Mouse (Mus musculus) kidney, postnatal 10 days (tissue): ENCODE data around the gene Phc2.

ENCODE experiments used
- DNase-seq: peaks from one replicate; pipeline ENCODE4 v3.0.0; 2021; ENCODE audit warnings: mixed read lengths

Gene Phc2

GRCm38 (mm10) chr4:128745160-128745559 lies 90.7 kb downstream of the Phc2 start:
- DNase-seq: no peak

- DNase-seq: peak; percentile 59
Observed at GRCm38 (mm10) chr4:128747614-128748270, 93.2 kb downstream of the Phc2 start.

GRCm38 (mm10) chr4:128748309-128748708 lies 93.8 kb downstream of the Phc2 start:
- DNase-seq: no peak

GRCm38 (mm10) chr4:128751006-128751405 lies 96.5 kb downstream of the Phc2 start:
- DNase-seq: peak; percentile 53

GRCm38 (mm10) chr4:128752031-128752757 lies 97.7 kb downstream of the Phc2 start:
- no peak for DNase-seq

GRCm38 (mm10) chr4:128753571-128753970 lies 99.1 kb downstream of the Phc2 start:
- no peak for DNase-seq

GRCm38 (mm10) chr4:128755064-128755463 lies 100.6 kb downstream of the Phc2 start, which contains the start of gene A3galt2:
TSS of gene A3galt2 (plus strand) at chr4:128755364.
- DNase-seq: no peak

- no peak for DNase-seq
Observed at GRCm38 (mm10) chr4:128755900-128756299, 101.4 kb downstream of the Phc2 start.

GRCm38 (mm10) chr4:128759214-128759613 lies 104.7 kb downstream of the Phc2 start:
- DNase-seq: no peak

- DNase-seq: no peak
Observed at GRCm38 (mm10) chr4:128760029-128760428, 105.5 kb downstream of the Phc2 start.

- DNase-seq: no peak
Observed at GRCm38 (mm10) chr4:128766929-128767328, 112.4 kb downstream of the Phc2 start.

GRCm38 (mm10) chr4:128768120-128768519 lies 113.6 kb downstream of the Phc2 start:
- no peak for DNase-seq

GRCm38 (mm10) chr4:128769569-128770355 lies 115.3 kb downstream of the Phc2 start:
- DNase-seq: no peak

- no peak for DNase-seq
Observed at GRCm38 (mm10) chr4:128770698-128771097, 116.2 kb downstream of the Phc2 start.

- DNase-seq: no peak
Observed at GRCm38 (mm10) chr4:128773820-128774219, 119.3 kb downstream of the Phc2 start.

GRCm38 (mm10) chr4:128774467-128774866 lies 120.0 kb downstream of the Phc2 start:
- DNase-seq: peak; percentile 76

- DNase-seq: peak; percentile 90
Observed at GRCm38 (mm10) chr4:128776568-128777289, 122.2 kb downstream of the Phc2 start.

GRCm38 (mm10) chr4:128777593-128777992 lies 123.1 kb downstream of the Phc2 start:
- DNase-seq: no peak

GRCm38 (mm10) chr4:128782037-128782436 lies 127.5 kb downstream of the Phc2 start:
- DNase-seq: peak; percentile 55

GRCm38 (mm10) chr4:128782645-128783044 lies 128.1 kb downstream of the Phc2 start:
- no peak for DNase-seq

- no peak for DNase-seq
Observed at GRCm38 (mm10) chr4:128784950-128785631, 130.6 kb downstream of the Phc2 start.
